Mouse (Mus musculus): ENCODE measurements around the gene Tmem267. TPM values are rescaled to one million over a fixed set of nuclear protein-coding genes. Genes with fewer than 3 reads are reported as not detected.

The Tmem267 gene
- total RNA-seq, 1 experiment = 0.94 TPM

DNA sequence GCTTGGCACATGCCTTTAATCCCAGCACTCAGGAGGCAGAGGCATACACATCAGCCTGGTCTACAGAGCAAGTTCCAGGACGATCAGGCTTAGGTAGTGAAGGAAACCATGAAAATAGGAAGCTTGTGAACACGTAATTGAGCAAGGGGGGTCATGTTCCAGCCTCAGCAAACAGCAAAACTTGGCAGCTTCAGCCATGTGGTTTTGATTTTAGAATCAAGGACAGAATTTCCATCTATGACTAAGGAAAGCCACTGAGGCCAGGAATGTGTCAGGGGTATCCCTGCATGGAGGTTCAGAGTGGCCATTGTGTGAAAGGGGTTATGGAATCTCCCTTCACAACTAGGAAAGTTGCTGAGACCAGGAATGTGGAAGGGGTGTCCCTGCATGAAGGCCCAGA, 147.7 kb downstream of the Tmem267 start:
- H3K36me3 ChIP-seq (ENCODE audit: control insufficient read depth, insufficient read depth, low read length, poor library complexity, severe bottlenecking) = no peaks in the 10 kb centered on the region
- in situ Hi-C loops (cut with MboI; ENCODE audit: low sequenced_read_pairs in 2 of 2, unreplicated experiment in 2 of 2) = no loop called here
- no peaks in the 10 kb centered on the region for H3K4me1 ChIP-seq (ENCODE audit: control insufficient read depth in 2 of 2, insufficient read depth in 2 of 2, low read length in 2 of 2, poor library complexity in 1 of 2)
- no peaks in the 10 kb centered on the region for H3K9me3 ChIP-seq (ENCODE audit: control insufficient read depth, insufficient read depth, low read depth, low read length)
- DNase-seq (ENCODE audit: low read depth, low spot score) = no peak
- H3K4me3 ChIP-seq (ENCODE audit: insufficient read depth in 1 of 2, low read depth in 1 of 2, low read length in 2 of 2, poor library complexity in 1 of 2, severe bottlenecking in 1 of 2) = no peak overlapping the region
- no peak for TF ChIP-seq ZC3H11A (IDR thresholded peaks at IDR 0.05; ENCODE audit: borderline replicate concordance, low read depth, low read length)
- no peak overlapping the region for H3K27ac ChIP-seq (ENCODE audit: insufficient read depth, low read depth, low read length, poor library complexity, severe bottlenecking)
- no peak overlapping the region for H3K9ac ChIP-seq (ENCODE audit: insufficient read depth, low read depth, low read length, poor library complexity, severe bottlenecking)

DNA sequence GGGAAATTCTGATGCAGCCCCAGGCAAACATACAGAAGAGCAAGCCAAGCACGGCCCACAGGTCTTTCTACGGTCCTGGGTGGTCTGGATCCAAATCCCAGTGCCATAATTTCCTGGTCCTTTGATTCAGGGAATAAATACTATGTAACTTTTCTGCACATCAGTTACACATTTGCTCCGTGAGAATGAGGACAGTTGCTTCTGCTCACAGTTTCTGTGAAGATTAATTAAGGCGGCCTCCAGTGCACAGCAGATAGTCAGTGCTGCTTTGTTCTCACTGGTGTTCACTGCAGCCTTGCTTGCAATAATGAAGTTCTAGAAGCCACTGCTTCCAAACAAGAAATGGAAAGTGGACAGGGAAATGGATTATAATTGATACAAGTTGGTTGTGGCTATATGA, 150.0 kb downstream of the Tmem267 start:
- H3K9me3 ChIP-seq (ENCODE audit: control insufficient read depth, insufficient read depth, low read depth, low read length) = no peaks in the 10 kb centered on the region
- in situ Hi-C loops (cut with MboI; ENCODE audit: low sequenced_read_pairs in 2 of 2, unreplicated experiment in 2 of 2) = no loop called here
- H3K27ac ChIP-seq (ENCODE audit: insufficient read depth, low read depth, low read length, poor library complexity, severe bottlenecking) = no peak overlapping the region
- no peak overlapping the region for H3K4me3 ChIP-seq (ENCODE audit: insufficient read depth in 1 of 2, low read depth in 1 of 2, low read length in 2 of 2, poor library complexity in 1 of 2, severe bottlenecking in 1 of 2)
- no peak for DNase-seq (ENCODE audit: low read depth, low spot score)
- H3K36me3 ChIP-seq (ENCODE audit: control insufficient read depth, insufficient read depth, low read length, poor library complexity, severe bottlenecking) = no peaks in the 10 kb centered on the region
- no peak for TF ChIP-seq ZC3H11A (IDR thresholded peaks at IDR 0.05; ENCODE audit: borderline replicate concordance, low read depth, low read length)
- no peak for TF ChIP-seq CHD2 (IDR thresholded peaks at IDR 0.05; ENCODE audit: low read depth, low read length)
- no peak for TF ChIP-seq ZNF384 (IDR thresholded peaks at IDR 0.05; ENCODE audit: low read depth, low read length)
- no peak for TF ChIP-seq MAFK (IDR thresholded peaks at IDR 0.05; ENCODE audit: insufficient read depth, low read depth, low read length)
- TF ChIP-seq HCFC1 (IDR thresholded peaks at IDR 0.05; ENCODE audit: borderline replicate concordance, insufficient read depth, low read length) = no peak
- no peaks in the 10 kb centered on the region for H3K4me1 ChIP-seq (ENCODE audit: control insufficient read depth in 2 of 2, insufficient read depth in 2 of 2, low read length in 2 of 2, poor library complexity in 1 of 2)
- no peak overlapping the region for H3K9ac ChIP-seq (ENCODE audit: insufficient read depth, low read depth, low read length, poor library complexity, severe bottlenecking)

DNA sequence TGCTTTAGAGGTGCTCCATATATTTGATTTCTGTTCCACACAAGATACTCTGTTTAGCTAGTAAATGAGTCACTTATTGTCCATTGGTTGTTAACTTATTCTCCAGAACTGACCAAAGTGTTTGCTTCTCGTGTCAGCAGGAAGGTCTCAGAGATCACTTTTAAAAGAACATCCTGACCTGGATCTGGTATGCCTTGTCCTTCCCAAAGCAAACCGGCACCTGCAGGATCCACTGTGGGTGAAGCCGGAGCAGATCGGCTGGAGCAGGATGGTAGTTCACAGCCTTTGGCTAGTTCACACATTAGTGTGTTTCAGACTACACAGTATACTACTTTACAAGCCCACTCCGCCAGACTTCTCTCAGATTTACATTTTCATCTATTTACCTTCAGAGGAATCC, 150.6 kb downstream of the Tmem267 start:
- Histone ChIP-seq H3K9me3 (ENCODE audit: control insufficient read depth, insufficient read depth, low read depth, low read length) (no peaks in the 10 kb centered on the region), H3K36me3 (ENCODE audit: control insufficient read depth, insufficient read depth, low read length, poor library complexity, severe bottlenecking) (no peaks in the 10 kb centered on the region), H3K4me3 (ENCODE audit: insufficient read depth in 1 of 2, low read depth in 1 of 2, low read length in 2 of 2, poor library complexity in 1 of 2, severe bottlenecking in 1 of 2) (no peak overlapping the region), H3K27ac (ENCODE audit: insufficient read depth, low read depth, low read length, poor library complexity, severe bottlenecking) (no peak overlapping the region), H3K4me1 (ENCODE audit: control insufficient read depth in 2 of 2, insufficient read depth in 2 of 2, low read length in 2 of 2, poor library complexity in 1 of 2) (no peaks in the 10 kb centered on the region), H3K9ac (ENCODE audit: insufficient read depth, low read depth, low read length, poor library complexity, severe bottlenecking) (no peak overlapping the region)
- in situ Hi-C loops (cut with MboI; ENCODE audit: low sequenced_read_pairs in 2 of 2, unreplicated experiment in 2 of 2) = no loop called here
- no peak for TF ChIP-seq MAFK (IDR thresholded peaks at IDR 0.05; ENCODE audit: insufficient read depth, low read depth, low read length)
- TF ChIP-seq HCFC1 (IDR thresholded peaks at IDR 0.05; ENCODE audit: borderline replicate concordance, insufficient read depth, low read length) = no peak
- no peak for DNase-seq (ENCODE audit: low read depth, low spot score)

DNA sequence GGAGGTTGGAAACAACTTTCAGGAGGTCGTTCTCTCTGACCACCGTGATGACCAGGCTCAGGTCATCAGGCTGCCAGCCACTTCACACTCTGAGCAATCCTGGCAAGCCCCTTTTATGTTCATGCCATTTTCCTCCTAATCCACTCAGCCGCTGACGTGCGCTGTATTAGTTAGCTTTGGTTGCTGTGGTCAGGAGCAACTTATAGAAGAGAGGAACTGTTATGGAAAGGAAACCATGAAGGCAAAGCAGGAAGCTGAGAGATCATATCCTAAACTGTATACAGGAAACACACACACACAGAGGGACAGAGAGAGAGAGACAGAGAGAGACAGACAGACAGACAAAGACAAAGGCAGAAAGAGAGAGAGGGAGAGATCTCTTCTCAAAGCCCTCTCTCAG, 151.5 kb downstream of the Tmem267 start:
- H3K36me3 ChIP-seq (ENCODE audit: control insufficient read depth, insufficient read depth, low read length, poor library complexity, severe bottlenecking) = no peaks in the 10 kb centered on the region
- TF ChIP-seq ZC3H11A (IDR thresholded peaks at IDR 0.05; ENCODE audit: borderline replicate concordance, low read depth, low read length) (no peak), ZNF384 (IDR thresholded peaks at IDR 0.05; ENCODE audit: low read depth, low read length) (no peak), CHD2 (IDR thresholded peaks at IDR 0.05; ENCODE audit: low read depth, low read length) (no peak), HCFC1 (IDR thresholded peaks at IDR 0.05; ENCODE audit: borderline replicate concordance, insufficient read depth, low read length) (no peak), MAFK (IDR thresholded peaks at IDR 0.05; ENCODE audit: insufficient read depth, low read depth, low read length) (no peak)
- in situ Hi-C loops (cut with MboI; ENCODE audit: low sequenced_read_pairs in 2 of 2, unreplicated experiment in 2 of 2) = no loop called here
- H3K9me3 ChIP-seq (ENCODE audit: control insufficient read depth, insufficient read depth, low read depth, low read length) = no peaks in the 10 kb centered on the region
- H3K4me1 ChIP-seq (ENCODE audit: control insufficient read depth in 2 of 2, insufficient read depth in 2 of 2, low read length in 2 of 2, poor library complexity in 1 of 2) = no peaks in the 10 kb centered on the region
- no peak overlapping the region for H3K27ac ChIP-seq (ENCODE audit: insufficient read depth, low read depth, low read length, poor library complexity, severe bottlenecking)
- no peak for DNase-seq (ENCODE audit: low read depth, low spot score)
- H3K4me3 ChIP-seq (ENCODE audit: insufficient read depth in 1 of 2, low read depth in 1 of 2, low read length in 2 of 2, poor library complexity in 1 of 2, severe bottlenecking in 1 of 2) = no peak overlapping the region
- H3K9ac ChIP-seq (ENCODE audit: insufficient read depth, low read depth, low read length, poor library complexity, severe bottlenecking) = no peak overlapping the region

DNA sequence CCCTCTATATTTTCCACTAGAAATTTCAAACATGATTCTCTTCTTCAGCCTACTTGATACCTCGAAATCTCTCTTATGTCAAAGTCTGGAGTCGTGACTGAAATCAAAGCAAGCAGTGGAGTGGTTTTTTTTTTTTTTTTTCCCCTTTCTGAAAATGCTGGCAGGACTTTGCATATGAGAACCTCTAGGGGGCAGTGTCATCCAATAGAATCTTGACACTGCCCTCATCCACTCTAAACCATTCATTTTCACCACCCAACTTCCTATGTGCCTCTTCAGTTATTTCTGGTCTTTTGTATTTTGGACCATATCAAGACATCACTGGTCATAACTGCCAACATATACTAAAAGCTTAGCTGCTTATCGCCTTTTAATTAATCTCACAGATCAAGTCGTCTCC, 152.7 kb downstream of the Tmem267 start:
- peak; percentile 25 for DNase-seq (ENCODE audit: low read depth, low spot score)
- Histone ChIP-seq H3K9ac (ENCODE audit: insufficient read depth, low read depth, low read length, poor library complexity, severe bottlenecking) (no peak overlapping the region), H3K9me3 (ENCODE audit: control insufficient read depth, insufficient read depth, low read depth, low read length) (no peaks in the 10 kb centered on the region), H3K4me3 (ENCODE audit: insufficient read depth in 1 of 2, low read depth in 1 of 2, low read length in 2 of 2, poor library complexity in 1 of 2, severe bottlenecking in 1 of 2) (no peak overlapping the region), H3K4me1 (ENCODE audit: control insufficient read depth in 2 of 2, insufficient read depth in 2 of 2, low read length in 2 of 2, poor library complexity in 1 of 2) (no peaks in the 10 kb centered on the region), H3K27ac (ENCODE audit: insufficient read depth, low read depth, low read length, poor library complexity, severe bottlenecking) (no peak overlapping the region), H3K36me3 (ENCODE audit: control insufficient read depth, insufficient read depth, low read length, poor library complexity, severe bottlenecking) (no peaks in the 10 kb centered on the region)
- no peak for TF ChIP-seq HCFC1 (IDR thresholded peaks at IDR 0.05; ENCODE audit: borderline replicate concordance, insufficient read depth, low read length)
- 0 out of 2 replicates have a peak, but pooled peaks have one; percentile 6 for TF ChIP-seq ZC3H11A (IDR thresholded peaks at IDR 0.05; ENCODE audit: borderline replicate concordance, low read depth, low read length)
- TF ChIP-seq ZNF384 (IDR thresholded peaks at IDR 0.05; ENCODE audit: low read depth, low read length) = no peak
- TF ChIP-seq CHD2 (IDR thresholded peaks at IDR 0.05; ENCODE audit: low read depth, low read length) = no peak
- no peak for TF ChIP-seq MAFK (IDR thresholded peaks at IDR 0.05; ENCODE audit: insufficient read depth, low read depth, low read length)
- in situ Hi-C loops (cut with MboI; ENCODE audit: low sequenced_read_pairs in 2 of 2, unreplicated experiment in 2 of 2) = no loop called here

Measured in ES-E14 (cell line).